Mouse (Mus musculus) limb, embryonic 11.5 days (tissue): ENCODE results near the gene Fgl2. TPM values are rescaled to one million over a fixed set of nuclear protein-coding genes. Genes with fewer than 3 reads are reported as not detected.
A peak's percentile ranks its signal among the peaks of the same experiment; 100 is the strongest.

Experiments
- ATAC-seq: fragments of 200-750 bp; cut with Nextera tagmentation; 2 replicates; pipeline ENCODE4 v1.8.0; 2017; ENCODE audit warnings: low read depth; ENCODE audit not compliant: insufficient number of reproducible peaks, low FRiP score, low TSS enrichment
- DNase-seq: peaks from one replicate; pipeline ENCODE4 v3.0.0-alpha.2; 2015; ENCODE audit warnings: low spot score
- H3K27ac ChIP-seq: fragments of 300-500 bp; sonication (generic); replicated peaks from 2 replicates; pipeline ENCODE4 v1.5.1; 2014; ENCODE audit warnings: low read depth, mild to moderate bottlenecking, low read length
- H3K27me3 ChIP-seq: fragments of 300-500 bp; sonication (generic); 2 replicates; pipeline ENCODE4 v1.6.1; 2014; ENCODE audit warnings: mild to moderate bottlenecking, low read length, mixed read lengths; ENCODE audit not compliant: control insufficient read depth, insufficient read depth
- H3K36me3 ChIP-seq: fragments of 300-500 bp; sonication (generic); 2 replicates; pipeline ENCODE4 v1.6.1; 2014; ENCODE audit warnings: mild to moderate bottlenecking, low read length, moderate library complexity, mixed read lengths; ENCODE audit not compliant: control insufficient read depth, insufficient read depth
- H3K4me1 ChIP-seq: fragments of 300-500 bp; sonication (generic); 2 replicates; pipeline ENCODE4 v1.6.1; 2014; ENCODE audit warnings: low read length, mixed read lengths; ENCODE audit not compliant: control insufficient read depth, insufficient read depth
- H3K4me2 ChIP-seq: fragments of 300-500 bp; sonication (generic); 2 replicates; pipeline ENCODE4 v1.6.1; 2014; ENCODE audit warnings: low read depth, mild to moderate bottlenecking, moderate library complexity; ENCODE audit not compliant: severe bottlenecking
- H3K4me3 ChIP-seq: fragments of 300-500 bp; sonication (generic); 2 replicates; pipeline ENCODE4 v1.5.1; 2014; ENCODE audit warnings: low read depth, low read length
- H3K9ac ChIP-seq: fragments of 300-500 bp; sonication (generic); 2 replicates; pipeline ENCODE4 v1.6.1; 2014; ENCODE audit warnings: mild to moderate bottlenecking, low read length
- H3K9me3 ChIP-seq: fragments of 300-500 bp; sonication (generic); 2 replicates; pipeline ENCODE4 v1.6.1; 2016; ENCODE audit warnings: low read length; ENCODE audit not compliant: control insufficient read depth
- WGBS: fragments of 180-500 bp; shearing (Covaris S2); extraction: QIAGEN DNeasy Blood & Tissue Kit; methylation state at CpG from one replicate; pipeline ENCODE4 v1.1.7; 2014; 5-methylcytosine and 5-hydroxymethylcytosine counted together
- polyA plus RNA-seq: library from polyadenylated mRNA; unstranded; fragments of >200 nt; fragmentation: Nextera tagmentation; extraction: Ambion mirVana; gene quantifications from 2 replicates; pipeline ENCODE4 v1.2.1, GENCODE M21; 2014

The Fgl2 gene
- polyA plus RNA-seq, 1 experiment from 2014 or later = 0.23 TPM

- H3K9me3 ChIP-seq = no peaks in the 10 kb centered on the region
- H3K36me3 ChIP-seq = no peaks in the 10 kb centered on the region
- H3K4me3 ChIP-seq = no peak overlapping the region
- no peak for ATAC-seq
- H3K9ac ChIP-seq = no peak overlapping the region
- no peak overlapping the region for H3K4me2 ChIP-seq
- H3K27ac ChIP-seq = no peak overlapping the region
- DNase-seq = no peak
- H3K4me1 ChIP-seq = no peaks in the 10 kb centered on the region
- H3K27me3 ChIP-seq = no peaks in the 10 kb centered on the region
Observed at GRCm38 (mm10) chr5:21351678-21352077, 20.8 kb upstream of the Fgl2 start.

GRCm38 (mm10) chr5:21358648-21359047 is 13.8 kb upstream of the Fgl2 start:
- no peaks in the 10 kb centered on the region for H3K4me1 ChIP-seq
- 73% methylated on average over 3 of the region's 3 CpGs for WGBS

DNA sequence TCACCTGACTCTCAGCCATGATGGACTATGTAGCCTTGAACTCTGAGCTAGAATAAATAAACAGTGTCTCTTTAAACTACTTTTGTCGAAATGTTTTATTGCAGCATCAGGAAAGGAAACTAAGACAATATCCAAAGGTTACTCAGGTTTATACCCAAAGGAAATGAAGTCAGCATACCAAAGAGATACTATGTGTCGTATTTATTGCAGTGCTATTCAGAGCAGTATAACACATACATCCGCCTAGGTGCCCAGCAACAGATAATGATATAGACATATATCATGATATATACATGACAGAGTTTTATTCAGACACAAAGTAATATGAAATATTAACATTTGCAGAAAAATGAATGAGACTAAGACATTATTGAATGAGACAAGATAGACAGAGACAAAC is 9.1 kb upstream of the Fgl2 start:
- H3K27me3 ChIP-seq = no peaks in the 10 kb centered on the region
- H3K4me1 ChIP-seq = no peaks in the 10 kb centered on the region
- ATAC-seq = no peak
- no peaks in the 10 kb centered on the region for H3K9me3 ChIP-seq
- 85% methylated on average over 3 of the region's 3 CpGs for WGBS
- H3K4me3 ChIP-seq = no peak overlapping the region
- no peak overlapping the region for H3K9ac ChIP-seq
- H3K36me3 ChIP-seq = no peaks in the 10 kb centered on the region
- no peak overlapping the region for H3K4me2 ChIP-seq
- no peak for DNase-seq
- H3K27ac ChIP-seq = no peak overlapping the region

More at GRCm38 (mm10) chr5:21358648-21359047, 13.8 kb upstream of the Fgl2 start:
- no peak overlapping the region for H3K4me3 ChIP-seq
- ATAC-seq = no peak
- H3K4me2 ChIP-seq = no peak overlapping the region
- no peaks in the 10 kb centered on the region for H3K9me3 ChIP-seq
- H3K36me3 ChIP-seq = no peaks in the 10 kb centered on the region
- no peaks in the 10 kb centered on the region for H3K27me3 ChIP-seq
- DNase-seq = no peak
- H3K9ac ChIP-seq = no peak overlapping the region
- H3K27ac ChIP-seq = no peak overlapping the region

DNA sequence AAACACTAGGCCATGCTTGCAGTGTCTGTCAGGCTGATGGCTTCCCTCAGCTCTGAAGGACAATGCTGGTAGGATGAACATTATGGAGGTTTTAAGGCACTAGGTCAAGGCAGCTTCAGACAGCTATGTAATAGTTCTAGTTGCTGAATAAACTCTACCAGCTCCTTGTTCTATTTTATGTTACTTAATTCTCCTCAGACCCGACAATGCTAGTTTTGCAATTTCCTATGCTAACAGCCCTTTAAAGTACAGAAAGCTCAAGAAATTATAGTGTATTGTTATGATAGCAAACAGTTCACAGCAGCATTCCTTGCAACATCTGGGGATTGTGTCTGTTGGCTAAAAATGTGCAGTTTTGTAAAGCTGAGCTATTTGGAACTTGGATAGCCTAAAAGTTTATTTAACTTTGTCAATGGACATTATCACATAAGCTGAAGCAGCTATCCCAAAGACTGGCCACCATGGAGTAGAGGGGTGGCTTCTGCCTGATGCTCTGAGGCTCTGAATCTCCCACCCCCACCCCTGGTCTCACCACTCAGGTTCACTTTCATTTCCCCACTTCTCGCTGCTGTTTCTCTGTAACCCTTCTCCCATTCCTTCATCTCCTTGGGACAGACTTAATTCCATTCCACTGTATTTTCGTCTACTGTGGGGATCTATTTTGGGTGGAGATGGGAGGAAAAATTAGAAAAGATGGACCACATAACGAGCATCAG is 5.9 kb upstream of the Fgl2 start:
- no peaks in the 10 kb centered on the region for H3K27me3 ChIP-seq
- no peaks in the 10 kb centered on the region for H3K36me3 ChIP-seq
- ATAC-seq = no peak
- H3K27ac ChIP-seq = no peak overlapping the region
- no peaks in the 10 kb centered on the region for H3K9me3 ChIP-seq
- WGBS = 58% methylated on average over 4 of the region's 4 CpGs
- no peak overlapping the region for H3K9ac ChIP-seq
- DNase-seq = no peak
- H3K4me1 ChIP-seq = no peaks in the 10 kb centered on the region
- H3K4me2 ChIP-seq = no peak overlapping the region
- H3K4me3 ChIP-seq = no peak overlapping the region

DNA sequence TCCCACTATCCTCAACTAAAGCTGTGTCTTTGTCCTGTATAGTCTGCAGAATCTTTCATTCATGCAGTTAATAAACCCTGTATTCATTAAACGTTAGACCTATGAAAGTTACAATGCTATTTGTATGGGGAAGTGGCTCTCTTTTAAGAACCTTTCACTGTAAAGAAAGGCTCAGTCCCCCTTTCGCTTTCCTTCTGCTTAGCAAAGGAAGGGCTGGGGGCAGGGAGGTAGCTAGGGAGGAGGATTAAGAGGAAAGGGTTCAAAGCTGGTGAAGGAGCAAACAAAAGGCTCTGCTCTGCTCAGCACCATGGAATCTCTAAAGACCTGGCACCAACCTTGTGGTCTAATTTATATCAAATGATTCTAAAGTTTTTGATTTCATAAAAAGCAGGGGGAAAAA is 4.9 kb upstream of the Fgl2 start:
- Histone ChIP-seq H3K4me3 (no peak overlapping the region), H3K9me3 (no peaks in the 10 kb centered on the region), H3K36me3 (no peaks in the 10 kb centered on the region), H3K4me1 (no peaks in the 10 kb centered on the region), H3K9ac (no peak overlapping the region), H3K27ac (no peak overlapping the region), H3K4me2 (no peak overlapping the region), H3K27me3 (no peaks in the 10 kb centered on the region)
- 60% methylated on average over 2 of the region's 2 CpGs for WGBS
- DNase-seq (no peak), ATAC-seq (no peak)

DNA sequence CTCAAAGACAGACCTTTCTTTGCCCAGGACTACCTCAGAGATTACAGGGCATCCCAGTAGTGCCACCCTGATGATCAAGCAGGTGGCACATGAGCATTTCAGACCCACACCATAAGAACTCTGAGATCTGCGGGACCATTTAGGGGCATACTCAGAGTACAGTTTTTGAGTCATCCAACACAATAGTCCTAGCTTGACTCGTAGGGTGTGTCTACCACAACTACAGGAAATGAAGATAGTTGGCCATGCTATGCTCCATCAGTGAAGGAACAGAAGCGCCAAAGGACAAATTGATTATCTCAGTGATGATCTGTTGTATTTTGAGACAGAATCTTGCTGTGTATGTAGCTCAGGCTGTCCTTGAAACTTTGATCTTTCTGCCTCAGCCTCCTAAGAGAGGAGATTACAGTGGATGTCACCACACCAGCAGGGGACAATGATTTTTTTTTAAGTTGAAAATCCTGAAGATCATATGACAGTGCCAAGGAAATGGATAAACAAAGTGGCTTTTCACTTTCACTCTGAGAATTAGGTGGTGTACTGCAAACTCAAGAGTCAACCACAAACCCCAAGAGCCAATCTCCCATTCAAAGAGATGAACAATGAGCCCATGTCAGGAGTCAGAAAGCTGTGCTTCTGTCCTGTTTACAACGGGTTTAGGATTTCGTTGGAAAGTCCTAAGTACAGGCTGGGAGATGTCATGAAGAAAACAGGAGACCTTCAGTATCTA is 2.1 kb upstream of the Fgl2 start:
- Histone ChIP-seq H3K36me3 (no peaks in the 10 kb centered on the region), H3K27me3 (0 out of 2 replicates have a peak, but pooled peaks cover 5% of the 10 kb centered on the region), H3K27ac (no peak overlapping the region), H3K9ac (no peak overlapping the region), H3K4me1 (no peaks in the 10 kb centered on the region), H3K4me3 (no peak overlapping the region), H3K4me2 (no peak overlapping the region), H3K9me3 (no peaks in the 10 kb centered on the region)
- no peak for ATAC-seq
- DNase-seq = no peak
- WGBS = 86% methylated on average over 5 of the region's 5 CpGs

GRCm38 (mm10) chr5:21371920-21372319 is 522 bp upstream of the Fgl2 start:
- Histone ChIP-seq H3K4me3 (no peak overlapping the region), H3K4me1 (no peaks in the 10 kb centered on the region), H3K27me3 (0 out of 2 replicates have a peak, but pooled peaks cover 5% of the 10 kb centered on the region), H3K4me2 (no peak overlapping the region), H3K9me3 (no peaks in the 10 kb centered on the region), H3K27ac (no peak overlapping the region), H3K9ac (no peak overlapping the region), H3K36me3 (no peaks in the 10 kb centered on the region)
- whole genome bisulfite sequencing = 47% methylated on average over 5 of the region's 5 CpGs
- ATAC-seq = no peak
- DNase-seq = peak; percentile 21

- Histone ChIP-seq H3K4me2 (peak overlapping the region; percentile 77), H3K27me3 (0 out of 2 replicates have a peak, but pooled peaks cover 5% of the 10 kb centered on the region), H3K4me3 (no peak overlapping the region), H3K27ac (no peak overlapping the region), H3K4me1 (no peaks in the 10 kb centered on the region), H3K9me3 (no peaks in the 10 kb centered on the region), H3K9ac (no peak overlapping the region), H3K36me3 (no peaks in the 10 kb centered on the region)
- DNase-seq = no peak
- WGBS = 66% methylated on average over 7 of the region's 7 CpGs
- ATAC-seq = no peak
Observed at GRCm38 (mm10) chr5:21373180-21373518, 707 bp downstream of the Fgl2 start.
